Mouse (Mus musculus) intestine, embryonic 15.5 days (tissue): ENCODE data around the gene Sephs2. TPM values are rescaled to one million over a fixed set of nuclear protein-coding genes. Genes with fewer than 3 reads are reported as not detected.

Experiments used
- ATAC-seq: fragments of 200-750 bp; cut with Nextera tagmentation; 2 replicates; pipeline ENCODE4 v1.8.0; 2017; ENCODE audit warnings: moderate TSS enrichment, moderate library complexity
- H3K27ac ChIP-seq: fragments of 300-500 bp; sonication (generic); 2 replicates; pipeline ENCODE4 v1.5.1; 2015; ENCODE audit warnings: mild to moderate bottlenecking, inconsistent platforms
- H3K27me3 ChIP-seq: fragments of 300-500 bp; sonication (generic); replicated peaks from 2 replicates; pipeline ENCODE4 v1.6.1; 2015; ENCODE audit warnings: inconsistent platforms
- H3K36me3 ChIP-seq: fragments of 300-500 bp; sonication (generic); 2 replicates; pipeline ENCODE4 v1.6.1; 2015; ENCODE audit warnings: inconsistent platforms
- H3K4me1 ChIP-seq: fragments of 300-500 bp; sonication (generic); replicated peaks from 2 replicates; pipeline ENCODE4 v1.6.1; 2015; ENCODE audit warnings: inconsistent platforms
- H3K4me2 ChIP-seq: fragments of 300-500 bp; sonication (generic); replicated peaks from 2 replicates; pipeline ENCODE4 v1.6.1; 2015; ENCODE audit warnings: mild to moderate bottlenecking, inconsistent platforms
- H3K4me3 ChIP-seq: fragments of 300-500 bp; sonication (generic); replicated peaks from 2 replicates; pipeline ENCODE4 v1.5.1; 2015; ENCODE audit warnings: inconsistent platforms
- H3K9ac ChIP-seq: fragments of 300-500 bp; sonication (generic); 2 replicates; pipeline ENCODE4 v1.6.1; 2015; ENCODE audit warnings: inconsistent platforms
- H3K9me3 ChIP-seq: fragments of 300-500 bp; sonication (generic); 2 replicates; pipeline ENCODE4 v1.6.1; 2016; ENCODE audit warnings: inconsistent platforms
- WGBS: fragments of 180-500 bp; shearing (Covaris S2); methylation state at CpG from one replicate; pipeline ENCODE4 v1.1.7; 2015; 5-methylcytosine and 5-hydroxymethylcytosine counted together
- polyA plus RNA-seq: library from polyadenylated mRNA; unstranded; fragments of >200 nt; fragmentation: Nextera tagmentation; extraction: Ambion mirVana; gene quantifications from 2 replicates; pipeline ENCODE4 v1.2.1, GENCODE M21; 2015

Sephs2 gene
- polyA plus RNA-seq, 1 experiment from 2014 or later: 233 TPM

GRCm38 (mm10) chr7:127225147-127225995, 48.5 kb downstream of the Sephs2 start:
- Histone ChIP-seq H3K4me3 (no peak overlapping the region), H3K9me3 (no peaks in the 10 kb centered on the region), H3K4me1 (no peaks in the 10 kb centered on the region; the same call in 1 of the 2 replicates), H3K9ac (no peak overlapping the region), H3K27ac (peak overlapping the region; percentile 4; the same call in 1 of the 2 replicates), H3K27me3 (no peaks in the 10 kb centered on the region), H3K4me2 (no peak overlapping the region), H3K36me3 (no peaks in the 10 kb centered on the region)
- WGBS: 81% methylated on average over 11 of the region's 11 CpGs
- peak; percentile 65 for ATAC-seq

- Histone ChIP-seq H3K4me1 (no peaks in the 10 kb centered on the region), H3K4me2 (no peak overlapping the region), H3K27ac (no peak overlapping the region), H3K27me3 (no peaks in the 10 kb centered on the region), H3K4me3 (no peak overlapping the region), H3K9me3 (no peaks in the 10 kb centered on the region), H3K36me3 (no peaks in the 10 kb centered on the region), H3K9ac (no peak overlapping the region)
- no peak for ATAC-seq
- WGBS: 89% methylated on average over 6 of the region's 6 CpGs
Observed at GRCm38 (mm10) chr7:127224616-127225015, 49.2 kb downstream of the Sephs2 start.

GRCm38 (mm10) chr7:127223515-127224478, 50.1 kb downstream of the Sephs2 start:
- Histone ChIP-seq H3K36me3 (no peaks in the 10 kb centered on the region), H3K27me3 (no peaks in the 10 kb centered on the region), H3K9ac (no peak overlapping the region), H3K27ac (no peak overlapping the region), H3K4me1 (no peaks in the 10 kb centered on the region), H3K9me3 (no peaks in the 10 kb centered on the region), H3K4me3 (no peak overlapping the region), H3K4me2 (no peak overlapping the region)
- ATAC-seq: no peak
- 74% methylated on average over 6 of the region's 6 CpGs for WGBS

- Histone ChIP-seq H3K9me3 (no peaks in the 10 kb centered on the region), H3K27ac (no peak overlapping the region), H3K4me1 (no peaks in the 10 kb centered on the region), H3K4me2 (no peak overlapping the region), H3K4me3 (no peak overlapping the region), H3K27me3 (no peaks in the 10 kb centered on the region), H3K9ac (no peak overlapping the region), H3K36me3 (no peaks in the 10 kb centered on the region)
- 89% methylated on average over 3 of the region's 3 CpGs for WGBS
- ATAC-seq: no peak
Observed at GRCm38 (mm10) chr7:127223106-127223505, 50.7 kb downstream of the Sephs2 start.

Other genes starting within 250 kb of the Sephs2 start
- gene Maz, start 247.0 kb downstream of the Sephs2 start, polyA plus RNA-seq: 66.6 and 68.8 TPM in 2 replicates
- 101 and 107 TPM in 2 replicates for gene Kif22, start 231.6 kb downstream of the Sephs2 start, polyA plus RNA-seq
- gene Zg16, start 186.7 kb downstream of the Sephs2 start, polyA plus RNA-seq: 7.6 and 28.5 TPM in 2 replicates
- 4.4 TPM in 2 replicates for gene AI467606, start 182.7 kb downstream of the Sephs2 start, polyA plus RNA-seq
- gene Qprt, start 151.8 kb downstream of the Sephs2 start, polyA plus RNA-seq: 5.3 and 6.1 TPM in 2 replicates
- 0.18 and 0.36 TPM in 2 replicates for gene Spn, start 136.2 kb downstream of the Sephs2 start, polyA plus RNA-seq
- 43.4 and 46.7 TPM in 2 replicates for gene Cd2bp2, start 78.0 kb downstream of the Sephs2 start, polyA plus RNA-seq
- 23.2 and 23.6 TPM in 2 replicates for gene Tbc1d10b, start 65.6 kb downstream of the Sephs2 start, polyA plus RNA-seq
- 15.4 and 21.1 TPM in 2 replicates for gene Mylpf, start 65.2 kb downstream of the Sephs2 start, polyA plus RNA-seq
- gene Zfp553, start 41.0 kb downstream of the Sephs2 start, polyA plus RNA-seq: 24.7 and 27.5 TPM in 2 replicates
- 13.8 and 16.0 TPM in 2 replicates for gene Sept1, start 40.9 kb downstream of the Sephs2 start, polyA plus RNA-seq
- gene Zfp771, start 29.8 kb downstream of the Sephs2 start, polyA plus RNA-seq: 41.0 and 44.5 TPM in 2 replicates
- 216 and 219 TPM in 2 replicates for gene Dctpp1, start 13.3 kb downstream of the Sephs2 start, polyA plus RNA-seq
- 2.0 and 2.5 TPM in 2 replicates for gene Itgal, start 22.2 kb upstream of the Sephs2 start, polyA plus RNA-seq
- 18.9 and 19.9 TPM in 2 replicates for gene Zfp768, start 71.5 kb upstream of the Sephs2 start, polyA plus RNA-seq
- 10.5 and 11.5 TPM in 2 replicates for gene Zfp747, start 102.0 kb upstream of the Sephs2 start, polyA plus RNA-seq
- gene 9130019O22Rik, start 113.1 kb upstream of the Sephs2 start, polyA plus RNA-seq: 6.3 TPM in 2 replicates
- 8.0 and 9.3 TPM in 2 replicates for gene E430018J23Rik, start 119.6 kb upstream of the Sephs2 start, polyA plus RNA-seq
- 7.5 and 8.3 TPM in 2 replicates for gene Zfp764, start 132.8 kb upstream of the Sephs2 start, polyA plus RNA-seq
- gene Zfp688, start 148.0 kb upstream of the Sephs2 start, polyA plus RNA-seq: 22.6 and 24.8 TPM in 2 replicates
- gene Zfp689, start 175.1 kb upstream of the Sephs2 start, polyA plus RNA-seq: 5.6 and 5.9 TPM in 2 replicates
- 36.0 and 37.4 TPM in 2 replicates for gene Prr14, start 185.6 kb upstream of the Sephs2 start, polyA plus RNA-seq
- 8.9 and 9.2 TPM in 2 replicates for gene Fbrs, start 205.1 kb upstream of the Sephs2 start, polyA plus RNA-seq
- 37.6 and 37.9 TPM in 2 replicates for gene Srcap, start 237.9 kb upstream of the Sephs2 start, polyA plus RNA-seq
- gene Gm42715, start 245.5 kb upstream of the Sephs2 start, polyA plus RNA-seq: 11.5 and 12.3 TPM in 2 replicates